Mouse (Mus musculus) liver, embryonic 14.5 days (tissue): Measurements from ENCODE around the gene Spg11.

Source experiments
- CTCF ChIP-seq: IDR thresholded peaks from 2 replicates; pipeline ENCODE4 v1.5.1; 2016; ENCODE audit warnings: antibody characterized with exemption, low read depth, control low read depth
- EP300 ChIP-seq: IDR thresholded peaks from 2 replicates; pipeline ENCODE4 v1.6.1; 2016; ENCODE audit warnings: antibody characterized with exemption, low read depth

DNA sequence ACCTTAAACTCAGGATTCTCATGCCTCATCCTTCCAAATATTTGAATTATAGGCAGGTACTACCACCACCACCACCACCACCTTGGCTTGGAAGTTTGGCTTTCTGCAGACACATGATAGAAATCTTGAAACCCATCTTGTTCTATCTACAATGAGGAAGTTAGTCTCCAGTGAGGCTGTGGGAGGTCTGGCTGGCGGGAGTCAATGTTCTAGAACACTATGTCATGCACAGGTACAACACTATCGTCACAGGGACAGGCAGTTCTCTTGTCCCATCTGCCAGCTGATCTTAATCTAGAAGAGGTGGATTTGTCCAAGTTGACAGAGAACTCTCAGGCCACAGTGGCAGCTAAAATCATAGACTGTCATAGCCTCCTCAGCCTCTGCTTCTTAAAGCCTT, 14.4 kb upstream of the Spg11 start:
- no peak for TF ChIP-seq EP300
- TF ChIP-seq CTCF, result no peak
